Mouse (Mus musculus) lung, embryonic 16.5 days (tissue): ENCODE measurements around the gene Lypla2. TPM values are rescaled to one million over a fixed set of nuclear protein-coding genes. Genes with fewer than 3 reads are reported as not detected.

Experiments
- ATAC-seq: fragments of 200-750 bp; cut with Nextera tagmentation; 2 replicates; pipeline ENCODE4 v1.8.0; 2017; ENCODE audit warnings: low read depth, mild to moderate bottlenecking, moderate library complexity
- H3K27ac ChIP-seq: fragments of 300-500 bp; sonication (generic); 2 replicates; pipeline ENCODE4 v1.5.1; 2014; ENCODE audit warnings: mild to moderate bottlenecking, control low read depth, low read length
- H3K27me3 ChIP-seq: fragments of 300-500 bp; sonication (generic); 2 replicates; pipeline ENCODE4 v1.6.1; 2014; ENCODE audit warnings: low read depth, low read length, mixed read lengths; ENCODE audit not compliant: control insufficient read depth, insufficient read depth
- H3K36me3 ChIP-seq: fragments of 300-500 bp; sonication (generic); 2 replicates; pipeline ENCODE4 v1.6.1; 2014; ENCODE audit warnings: low read length; ENCODE audit not compliant: control insufficient read depth, insufficient read depth
- H3K4me1 ChIP-seq: fragments of 300-500 bp; sonication (generic); replicated peaks from 2 replicates; pipeline ENCODE4 v1.6.1; 2014; ENCODE audit warnings: low read length, mixed read lengths; ENCODE audit not compliant: control insufficient read depth, insufficient read depth
- H3K4me2 ChIP-seq: fragments of 300-500 bp; sonication (generic); 2 replicates; pipeline ENCODE4 v1.6.1; 2014; ENCODE audit warnings: low read depth, low read length, control low read depth
- H3K4me3 ChIP-seq: fragments of 300-500 bp; sonication (generic); 2 replicates; pipeline ENCODE4 v1.5.1; 2014; ENCODE audit warnings: mild to moderate bottlenecking, low read length, control low read depth
- H3K9ac ChIP-seq: fragments of 300-500 bp; sonication (generic); 2 replicates; pipeline ENCODE4 v1.6.1; 2014; ENCODE audit warnings: low read length, control low read depth
- H3K9me3 ChIP-seq: fragments of 300-500 bp; sonication (generic); 2 replicates; pipeline ENCODE4 v1.6.1; 2016; ENCODE audit warnings: low read length; ENCODE audit not compliant: control insufficient read depth
- WGBS: fragments of 180-500 bp; shearing (Covaris S2); extraction: QIAGEN DNeasy Blood & Tissue Kit; methylation state at CpG from one replicate; pipeline ENCODE4 v1.1.7; 2014; 5-methylcytosine and 5-hydroxymethylcytosine counted together
- polyA plus RNA-seq: library from polyadenylated mRNA; unstranded; fragments of >200 nt; fragmentation: Nextera tagmentation; extraction: Ambion mirVana; gene quantifications from 2 replicates; pipeline ENCODE4 v1.2.1, GENCODE M21; 2015

Gene Lypla2
- polyA plus RNA-seq, 1 experiment from 2014 or later = 110 TPM

GRCm38 (mm10) chr4:135930239-135930638 is 42.2 kb downstream of the Lypla2 start:
- Histone ChIP-seq H3K4me3 (no peak overlapping the region), H3K9ac (no peak overlapping the region), H3K27me3 (no peaks in the 10 kb centered on the region), H3K4me1 (no peaks in the 10 kb centered on the region), H3K9me3 (no peaks in the 10 kb centered on the region), H3K4me2 (no peak overlapping the region), H3K27ac (no peak overlapping the region), H3K36me3 (peaks cover 4% of the 10 kb centered on the region; the same call in 1 of the 2 replicates)
- 94% methylated on average over 8 of the region's 8 CpGs for WGBS
- ATAC-seq = no peak

DNA sequence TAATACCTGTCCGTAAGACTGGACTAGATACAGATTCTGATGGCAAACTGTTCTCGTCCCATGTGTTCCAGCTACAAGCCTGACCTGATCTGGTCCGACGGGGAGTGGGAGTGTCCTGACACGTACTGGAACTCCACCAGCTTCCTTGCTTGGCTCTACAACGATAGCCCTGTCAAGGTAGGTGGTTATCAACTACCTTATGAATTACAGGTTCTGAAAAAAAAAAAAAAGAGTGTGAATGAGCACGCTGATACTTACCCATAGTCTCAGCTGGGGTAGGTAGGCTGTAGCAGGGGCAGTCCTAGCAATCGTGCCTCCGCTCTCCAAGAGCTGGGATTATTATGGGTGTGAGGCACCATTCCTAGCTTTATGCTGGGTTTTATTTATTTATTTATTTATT is 42.6 kb downstream of the Lypla2 start:
- no peak for ATAC-seq
- Histone ChIP-seq H3K9me3 (no peaks in the 10 kb centered on the region), H3K4me1 (no peaks in the 10 kb centered on the region), H3K36me3 (peaks cover 4% of the 10 kb centered on the region; the same call in 1 of the 2 replicates), H3K4me3 (no peak overlapping the region), H3K27ac (no peak overlapping the region), H3K4me2 (no peak overlapping the region), H3K9ac (no peak overlapping the region), H3K27me3 (no peaks in the 10 kb centered on the region)
- 84% methylated on average over 9 of the region's 9 CpGs for WGBS

DNA sequence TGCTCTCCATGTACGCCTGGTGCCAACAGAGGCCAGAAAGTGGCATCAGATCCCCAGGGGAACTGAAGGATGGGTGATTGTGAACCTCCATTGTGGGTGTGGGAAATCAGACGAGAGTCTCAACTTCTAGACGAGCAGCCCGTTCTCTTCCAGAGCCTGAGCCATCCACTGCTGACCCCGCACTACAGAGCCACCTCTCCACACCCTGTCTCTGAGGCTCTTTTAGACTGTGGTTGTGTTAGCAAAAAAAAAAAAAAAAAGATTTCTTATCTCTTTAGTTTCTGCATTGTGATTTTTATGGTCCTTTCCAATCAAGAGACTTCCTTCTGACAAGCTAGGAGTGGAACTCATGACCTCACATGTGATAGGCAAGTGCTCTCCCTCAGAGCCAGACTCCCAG is 43.0 kb downstream of the Lypla2 start:
- H3K36me3 ChIP-seq = peaks cover under 1% of the 10 kb centered on the region; the same call in 1 of the 2 replicates
- WGBS = 90% methylated on average over 5 of the region's 5 CpGs
- no peaks in the 10 kb centered on the region for H3K4me1 ChIP-seq

DNA sequence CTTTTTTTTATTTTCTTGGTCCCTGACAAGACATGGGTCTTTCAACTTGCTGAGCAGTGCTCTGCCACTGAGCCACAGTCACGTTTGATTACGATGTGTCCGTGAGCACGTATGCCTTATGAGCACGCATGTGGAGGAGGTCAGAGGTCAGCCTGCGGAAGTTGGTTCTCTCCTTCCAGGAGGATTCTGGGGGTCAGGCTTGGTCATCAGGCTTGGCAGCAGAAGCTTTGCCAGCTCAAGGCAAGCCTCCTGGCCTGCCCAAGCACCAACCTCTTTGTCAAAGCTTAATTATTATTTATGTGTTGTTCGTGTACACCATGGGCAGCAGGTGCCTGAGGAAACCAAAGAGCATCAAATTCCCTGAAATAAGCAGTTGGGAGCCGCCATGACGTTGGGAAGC is 44.0 kb downstream of the Lypla2 start:
- H3K4me2 ChIP-seq = no peak overlapping the region
- no peak overlapping the region for H3K4me3 ChIP-seq
- WGBS = 88% methylated on average over 9 of the region's 9 CpGs
- no peak for ATAC-seq
- no peaks in the 10 kb centered on the region for H3K9me3 ChIP-seq
- H3K27me3 ChIP-seq = no peaks in the 10 kb centered on the region
- no peak overlapping the region for H3K27ac ChIP-seq
- no peaks in the 10 kb centered on the region; the same call in 1 of the 2 replicates for H3K36me3 ChIP-seq
- H3K9ac ChIP-seq = no peak overlapping the region
- no peaks in the 10 kb centered on the region for H3K4me1 ChIP-seq

More for the DNA sequence above, 43.0 kb downstream of the Lypla2 start:
- H3K4me3 ChIP-seq = no peak overlapping the region
- ATAC-seq = no peak
- no peak overlapping the region for H3K9ac ChIP-seq
- no peak overlapping the region for H3K4me2 ChIP-seq
- H3K9me3 ChIP-seq = no peaks in the 10 kb centered on the region
- H3K27me3 ChIP-seq = no peaks in the 10 kb centered on the region
- H3K27ac ChIP-seq = no peak overlapping the region

DNA sequence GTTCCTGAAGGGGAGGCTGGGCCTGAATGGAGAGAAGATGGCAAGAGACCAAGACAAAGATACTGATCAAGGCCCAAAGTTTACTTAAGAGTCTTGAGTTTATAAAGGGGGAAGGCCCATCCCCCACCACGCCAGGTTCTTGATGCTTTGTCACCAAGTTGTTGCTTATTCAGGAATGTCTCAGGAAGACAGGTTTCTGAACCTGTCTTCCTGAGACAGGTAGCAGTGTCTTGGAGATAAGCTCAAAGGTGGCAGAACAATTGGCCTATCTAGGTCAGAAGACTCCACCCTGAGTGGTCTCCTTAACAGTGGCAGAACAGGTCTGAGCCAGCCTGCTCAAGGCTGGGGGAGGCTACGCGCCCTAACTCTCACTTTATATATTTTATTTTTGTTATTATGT is 45.6 kb downstream of the Lypla2 start:
- ATAC-seq = no peak
- Histone ChIP-seq H3K27ac (no peak overlapping the region), H3K4me2 (no peak overlapping the region), H3K4me3 (no peak overlapping the region), H3K27me3 (no peaks in the 10 kb centered on the region), H3K9me3 (no peaks in the 10 kb centered on the region), H3K9ac (no peak overlapping the region), H3K36me3 (no peaks in the 10 kb centered on the region; the same call in 1 of the 2 replicates), H3K4me1 (peaks cover 2% of the 10 kb centered on the region; the same call in 1 of the 2 replicates)
- WGBS = 81% methylated on average over 3 of the region's 3 CpGs

DNA sequence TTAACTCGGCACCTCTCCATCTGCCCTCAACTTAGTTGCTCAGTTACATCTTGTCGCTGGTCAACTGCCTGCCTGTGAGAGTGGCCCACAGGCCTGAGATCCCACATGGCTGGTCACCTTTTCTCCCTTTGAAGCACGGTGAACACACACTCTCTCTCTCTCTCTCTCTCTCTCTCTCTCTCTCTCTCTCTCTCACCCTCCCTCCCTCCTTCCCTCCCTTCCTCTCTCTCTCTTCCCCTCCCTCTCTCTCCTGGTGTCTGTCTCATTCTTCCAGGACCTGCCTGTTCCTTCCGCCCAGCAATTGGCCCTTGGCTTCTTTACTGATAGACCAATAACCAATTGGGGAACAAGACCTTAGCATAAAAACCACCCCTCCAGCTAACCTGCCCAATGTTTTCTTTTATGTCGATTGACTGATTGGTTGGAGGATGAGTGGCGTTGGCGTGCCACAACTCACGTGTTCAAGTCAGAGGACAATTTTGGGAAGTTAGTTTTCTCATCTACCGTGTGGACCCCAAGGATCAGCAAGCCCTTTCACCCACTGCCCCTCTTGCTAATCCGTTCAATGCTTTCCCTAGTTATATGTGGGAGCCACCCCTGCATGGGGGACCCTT is 46.1 kb downstream of the Lypla2 start:
- Histone ChIP-seq H3K27ac (no peak overlapping the region), H3K4me1 (peaks cover 7% of the 10 kb centered on the region), H3K4me3 (no peak overlapping the region), H3K9ac (no peak overlapping the region), H3K9me3 (no peaks in the 10 kb centered on the region), H3K36me3 (no peaks in the 10 kb centered on the region; the same call in 1 of the 2 replicates), H3K4me2 (no peak overlapping the region), H3K27me3 (no peaks in the 10 kb centered on the region)
- WGBS = 75% methylated on average over 10 of the region's 10 CpGs
- no peak for ATAC-seq

DNA sequence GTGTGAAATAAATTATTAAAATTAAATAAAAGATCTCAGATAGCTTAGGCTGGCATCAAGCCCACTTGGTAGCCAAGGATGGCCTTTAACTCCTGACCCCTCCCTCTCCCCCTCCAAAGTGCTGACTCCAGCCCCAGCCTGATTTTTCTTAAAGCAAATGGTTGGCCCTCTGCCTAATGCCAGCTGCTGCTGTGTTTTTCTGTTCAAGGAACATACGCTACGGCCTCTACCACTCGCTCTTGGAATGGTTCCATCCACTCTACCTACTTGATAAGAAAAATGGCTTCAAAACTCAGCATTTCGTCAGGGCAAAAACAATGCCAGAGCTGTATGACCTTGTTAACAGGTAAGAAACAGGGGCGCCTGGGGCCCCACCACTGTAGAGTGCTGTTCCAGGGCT is 47.1 kb downstream of the Lypla2 start:
- Histone ChIP-seq H3K4me1 (peaks cover 7% of the 10 kb centered on the region), H3K36me3 (no peaks in the 10 kb centered on the region; the same call in 1 of the 2 replicates), H3K4me3 (no peak overlapping the region), H3K9me3 (no peaks in the 10 kb centered on the region), H3K9ac (no peak overlapping the region), H3K4me2 (no peak overlapping the region), H3K27ac (no peak overlapping the region), H3K27me3 (no peaks in the 10 kb centered on the region)
- WGBS = 75% methylated on average over 5 of the region's 5 CpGs
- ATAC-seq = no peak

GRCm38 (mm10) chr4:135924418-135924817 is 48.0 kb downstream of the Lypla2 start:
- Histone ChIP-seq H3K9ac (no peak overlapping the region), H3K27me3 (no peaks in the 10 kb centered on the region), H3K27ac (no peak overlapping the region), H3K4me1 (peaks cover 7% of the 10 kb centered on the region), H3K4me2 (no peak overlapping the region), H3K36me3 (no peaks in the 10 kb centered on the region; the same call in 1 of the 2 replicates), H3K9me3 (no peaks in the 10 kb centered on the region), H3K4me3 (no peak overlapping the region)
- 77% methylated on average over 2 of the region's 2 CpGs for WGBS
- no peak for ATAC-seq

GRCm38 (mm10) chr4:135922190-135922589 is 50.2 kb downstream of the Lypla2 start:
- Histone ChIP-seq H3K4me2 (peak overlapping the region; percentile 94), H3K9me3 (no peaks in the 10 kb centered on the region), H3K4me3 (no peak overlapping the region; the same call in 1 of the 2 replicates), H3K9ac (no peak overlapping the region; the same call in 1 of the 2 replicates), H3K27ac (peak overlapping the region; percentile 75; the same call in 1 of the 2 replicates), H3K27me3 (no peaks in the 10 kb centered on the region), H3K4me1 (peaks cover 7% of the 10 kb centered on the region), H3K36me3 (no peaks in the 10 kb centered on the region; the same call in 1 of the 2 replicates)
- 57% methylated on average over 1 of the region's 1 CpGs for WGBS
- no peak for ATAC-seq
